Mouse (Mus musculus) forebrain, embryonic 14.5 days (tissue): ENCODE measurements around the gene Crlf1. TPM values are rescaled to one million over a fixed set of nuclear protein-coding genes. Genes with fewer than 3 reads are reported as not detected.

ENCODE experiments used
- ATAC-seq: fragments of 200-750 bp; cut with Nextera tagmentation; 2 replicates; pipeline ENCODE4 v1.8.0; 2017; ENCODE audit warnings: mild to moderate bottlenecking, moderate library complexity
- DNase-seq: peaks from one replicate; pipeline ENCODE4 v3.0.0-alpha.2; 2015; ENCODE audit warnings: low spot score
- H3K27ac ChIP-seq: fragments of 300-500 bp; sonication (generic); 2 replicates; pipeline ENCODE4 v1.5.1; 2014; ENCODE audit warnings: low read depth, mild to moderate bottlenecking, control low read depth, low read length, moderate library complexity
- H3K27me3 ChIP-seq: fragments of 300-500 bp; sonication (generic); replicated peaks from 2 replicates; pipeline ENCODE4 v1.6.1; 2014; ENCODE audit warnings: low read length, control low read depth, mixed read lengths; ENCODE audit not compliant: control insufficient read depth, insufficient read depth
- H3K36me3 ChIP-seq: fragments of 300-500 bp; sonication (generic); 2 replicates; pipeline ENCODE4 v1.6.1; 2014; ENCODE audit warnings: low read length, control low read depth; ENCODE audit not compliant: control insufficient read depth, insufficient read depth
- H3K4me1 ChIP-seq: fragments of 300-500 bp; sonication (generic); 2 replicates; pipeline ENCODE4 v1.6.1; 2014; ENCODE audit warnings: antibody characterized with exemption, low read length, control low read depth; ENCODE audit not compliant: control insufficient read depth, insufficient read depth
- H3K4me2 ChIP-seq: fragments of 300-500 bp; sonication (generic); 2 replicates; pipeline ENCODE4 v1.6.1; 2014; ENCODE audit warnings: mild to moderate bottlenecking, control low read depth, low read length
- H3K4me3 ChIP-seq: fragments of 300-500 bp; sonication (generic); 2 replicates; pipeline ENCODE4 v1.5.1; 2014; ENCODE audit warnings: low read depth, low read length, control low read depth
- H3K9ac ChIP-seq: fragments of 300-500 bp; sonication (generic); 2 replicates; pipeline ENCODE4 v1.6.1; 2014; ENCODE audit warnings: mild to moderate bottlenecking, low read length, control low read depth, moderate library complexity
- H3K9me3 ChIP-seq: fragments of 300-500 bp; sonication (generic); replicated peaks from 2 replicates; pipeline ENCODE4 v1.6.1; 2016; ENCODE audit warnings: low read length, control low read depth, mixed read lengths; ENCODE audit not compliant: control insufficient read depth
- WGBS: fragments of 180-500 bp; shearing (Covaris S2); extraction: QIAGEN DNeasy Blood & Tissue Kit; methylation state at CpG from one replicate; pipeline ENCODE4 v1.1.7; 2014; 5-methylcytosine and 5-hydroxymethylcytosine counted together
- polyA plus RNA-seq: library from polyadenylated mRNA; unstranded; fragments of >200 nt; fragmentation: Nextera tagmentation; extraction: Ambion mirVana; gene quantifications from 2 replicates; pipeline ENCODE4 v1.2.1, GENCODE M21; 2014

Gene Crlf1
- polyA plus RNA-seq, 1 experiment from 2014 or later: 1.7 TPM

- Histone ChIP-seq H3K4me2 (peak overlapping the region; percentile 14; the same call in 1 of the 2 replicates), H3K9ac (no peak overlapping the region), H3K27me3 (peaks cover 80% of the 10 kb centered on the region), H3K27ac (no peak overlapping the region), H3K4me1 (peaks cover 3% of the 10 kb centered on the region), H3K9me3 (no peaks in the 10 kb centered on the region), H3K4me3 (no peak overlapping the region), H3K36me3 (peaks cover 8% of the 10 kb centered on the region)
- ATAC-seq: no peak
- DNase-seq: no peak
- 7% methylated on average over 39 of the region's 39 CpGs for WGBS
Observed at GRCm38 (mm10) chr8:70500386-70501301, 7.7 kb downstream of the Crlf1 start.

- H3K4me2 ChIP-seq: no peak overlapping the region
- peaks cover 10% of the 10 kb centered on the region for H3K36me3 ChIP-seq
- WGBS: 9% methylated on average over 23 of the region's 23 CpGs
- DNase-seq (no peak), ATAC-seq (no peak)
- no peaks in the 10 kb centered on the region for H3K9me3 ChIP-seq
- H3K4me1 ChIP-seq: peaks cover 7% of the 10 kb centered on the region
- H3K9ac ChIP-seq: peak overlapping the region; percentile 2; the same call in 1 of the 2 replicates
- H3K27me3 ChIP-seq: peaks cover 67% of the 10 kb centered on the region
- no peak overlapping the region for H3K4me3 ChIP-seq
- H3K27ac ChIP-seq: no peak overlapping the region
Observed at GRCm38 (mm10) chr8:70501820-70502529, 9.0 kb downstream of the Crlf1 start.

DNA sequence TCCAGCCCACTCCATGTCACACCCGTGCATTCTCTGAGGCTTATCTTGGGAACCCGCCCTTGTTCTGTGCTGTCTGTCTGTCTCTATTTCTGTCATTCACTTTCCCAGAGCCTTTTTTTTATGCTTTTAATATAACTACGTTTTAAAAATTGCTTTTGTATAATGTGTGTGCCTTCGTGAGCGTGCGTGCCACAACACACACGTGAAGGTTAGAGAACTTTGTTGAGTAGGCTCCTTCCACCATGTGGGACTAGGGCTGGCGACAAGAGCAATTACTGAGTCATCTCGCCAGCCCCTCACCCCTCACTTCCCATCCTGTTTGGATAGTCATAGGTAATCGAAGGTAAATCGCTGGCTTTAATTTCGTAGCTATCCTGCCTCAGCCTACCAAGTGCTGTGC, 9.6 kb downstream of the Crlf1 start:
- H3K4me3 ChIP-seq: no peak overlapping the region
- no peak overlapping the region for H3K4me2 ChIP-seq

GRCm38 (mm10) chr8:70503062-70503750, 10.2 kb downstream of the Crlf1 start:
- Histone ChIP-seq H3K9ac (0 out of 2 replicates have a peak overlapping the region, but pooled peaks have one; percentile 8), H3K4me3 (no peak overlapping the region), H3K4me2 (peak overlapping the region; percentile 33)

More for the DNA sequence above, 9.6 kb downstream of the Crlf1 start:
- H3K36me3 ChIP-seq: peaks cover 15% of the 10 kb centered on the region
- ATAC-seq (no peak), DNase-seq (no peak)
- no peak overlapping the region for H3K9ac ChIP-seq
- H3K9me3 ChIP-seq: no peaks in the 10 kb centered on the region
- H3K4me1 ChIP-seq: peaks cover 7% of the 10 kb centered on the region
- no peak overlapping the region for H3K27ac ChIP-seq
- peaks cover 61% of the 10 kb centered on the region for H3K27me3 ChIP-seq
- WGBS: 31% methylated on average over 12 of the region's 12 CpGs

DNA sequence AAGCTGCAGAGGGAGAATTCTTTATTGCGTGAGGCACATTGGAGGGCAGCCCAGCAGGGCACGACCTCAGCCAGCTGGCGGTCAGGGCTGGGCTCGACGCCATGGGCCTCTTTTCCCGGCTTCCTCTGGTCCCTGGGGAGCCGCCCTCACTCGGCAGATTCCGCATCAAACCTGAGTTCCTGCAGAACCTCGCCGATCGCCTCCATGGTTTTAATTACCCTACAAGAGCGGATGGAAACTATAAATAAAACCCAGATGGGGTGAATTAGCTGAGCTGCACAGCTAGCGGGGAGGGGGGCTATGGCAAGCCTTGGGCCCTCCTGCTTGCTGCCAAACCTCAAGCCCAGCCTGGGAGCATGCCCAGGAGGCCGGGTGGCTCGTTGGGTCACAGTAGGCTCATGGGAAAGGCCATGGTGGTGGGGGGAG, 11.3 kb downstream of the Crlf1 start:
- 79% methylated on average over 16 of the region's 16 CpGs for WGBS
- ATAC-seq (no peak), DNase-seq (no peak)
- peaks cover 29% of the 10 kb centered on the region for H3K36me3 ChIP-seq
- H3K9ac ChIP-seq: no peak overlapping the region
- no peak overlapping the region for H3K4me2 ChIP-seq
- H3K27me3 ChIP-seq: peaks cover 45% of the 10 kb centered on the region
- H3K4me3 ChIP-seq: no peak overlapping the region
- H3K9me3 ChIP-seq: no peaks in the 10 kb centered on the region
- no peak overlapping the region for H3K27ac ChIP-seq
- peaks cover 14% of the 10 kb centered on the region for H3K4me1 ChIP-seq

More at GRCm38 (mm10) chr8:70503062-70503750, 10.2 kb downstream of the Crlf1 start:
- DNase-seq (peak; percentile 63), ATAC-seq (no peak)
- Histone ChIP-seq H3K4me1 (peaks cover 7% of the 10 kb centered on the region), H3K9me3 (no peaks in the 10 kb centered on the region), H3K27me3 (peaks cover 55% of the 10 kb centered on the region), H3K36me3 (peaks cover 21% of the 10 kb centered on the region), H3K27ac (no peak overlapping the region)
- WGBS: 11% methylated on average over 46 of the region's 46 CpGs

DNA sequence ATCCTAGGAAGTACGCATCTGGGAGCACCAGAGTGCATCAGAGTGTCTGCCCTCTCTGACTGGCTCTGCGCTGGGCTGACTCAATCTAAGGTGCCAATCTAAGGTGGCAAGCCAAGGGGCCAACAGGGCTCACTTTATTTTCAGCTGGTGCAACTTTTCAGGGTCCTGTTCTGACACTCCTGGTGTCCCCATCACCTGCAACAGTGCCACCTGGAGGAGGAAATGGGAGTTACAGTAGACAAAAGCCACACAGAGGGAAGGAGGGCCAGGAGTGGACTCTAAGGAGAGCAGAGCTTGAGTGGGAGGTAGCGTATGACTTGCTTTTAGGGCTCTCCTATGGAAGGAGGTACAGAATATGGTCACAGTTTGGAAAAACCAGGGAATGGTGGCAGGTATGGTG, 11.9 kb downstream of the Crlf1 start:
- H3K4me2 ChIP-seq: no peak overlapping the region
- 61% methylated on average over 3 of the region's 3 CpGs for WGBS
- H3K4me3 ChIP-seq: no peak overlapping the region
- peaks cover 39% of the 10 kb centered on the region for H3K27me3 ChIP-seq
- H3K9ac ChIP-seq: no peak overlapping the region
- no peaks in the 10 kb centered on the region for H3K9me3 ChIP-seq
- no peak overlapping the region for H3K27ac ChIP-seq
- H3K36me3 ChIP-seq: peaks cover 29% of the 10 kb centered on the region
- H3K4me1 ChIP-seq: peaks cover 16% of the 10 kb centered on the region
- DNase-seq (peak; percentile 75), ATAC-seq (no peak)

GRCm38 (mm10) chr8:70505698-70506327, 12.9 kb downstream of the Crlf1 start:
- peaks cover 29% of the 10 kb centered on the region for H3K27me3 ChIP-seq
- H3K4me1 ChIP-seq: peaks cover 16% of the 10 kb centered on the region
- no peaks in the 10 kb centered on the region for H3K9me3 ChIP-seq
- peak overlapping the region; percentile 52 for H3K4me3 ChIP-seq
- WGBS: 44% methylated on average over 32 of the region's 32 CpGs
- DNase-seq (no peak), ATAC-seq (no peak; the same call in 1 of the 2 replicates)
- H3K9ac ChIP-seq: peak overlapping the region; percentile 75
- peaks cover 29% of the 10 kb centered on the region for H3K36me3 ChIP-seq
- peak overlapping the region; percentile 89 for H3K4me2 ChIP-seq
- peak overlapping the region; percentile 85; the same call in 1 of the 2 replicates for H3K27ac ChIP-seq

DNA sequence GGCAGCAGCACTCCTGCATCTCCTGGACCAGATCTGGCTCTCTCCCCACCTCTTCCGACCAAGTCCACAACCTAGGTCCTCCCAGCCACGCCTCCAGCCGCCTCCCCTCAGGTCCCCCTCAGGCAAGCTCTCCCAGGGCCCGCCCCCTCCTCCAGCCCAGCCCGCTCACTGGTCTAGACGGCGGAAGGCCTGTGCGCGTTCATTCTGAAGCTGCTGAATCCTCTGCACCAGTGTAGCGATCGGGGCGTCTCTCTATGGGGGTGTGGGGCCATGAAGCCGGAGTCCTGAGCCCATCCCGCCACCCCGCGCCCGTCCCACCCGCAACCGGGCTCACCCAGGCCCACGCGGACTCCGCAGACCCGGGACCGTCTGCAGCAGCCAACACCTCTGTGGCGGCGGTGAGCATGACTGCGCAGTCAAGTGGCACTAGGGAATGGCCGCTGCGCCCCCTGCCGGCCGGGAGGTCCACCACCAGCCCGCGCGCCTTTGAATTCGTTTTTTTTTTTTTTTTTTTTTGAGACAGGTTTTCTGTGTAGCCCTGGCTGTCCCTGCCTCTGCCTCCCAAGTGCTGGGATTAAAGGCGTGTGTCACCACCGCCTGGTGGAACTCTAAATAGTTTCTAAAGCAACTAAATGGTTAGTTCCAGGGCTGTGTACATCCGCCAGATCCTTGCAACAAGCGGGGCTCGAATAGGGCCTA, 13.5 kb downstream of the Crlf1 start, which contains the start of gene Rex1bd:
Gene Rex1bd, minus strand, starts transcription at position 425 of the 699 bp plus-strand sequence.
- peaks cover 16% of the 10 kb centered on the region for H3K4me1 ChIP-seq
- 2% methylated on average over 40 of the region's 40 CpGs for WGBS
- peak; percentile 83 for ATAC-seq

More for the DNA sequence above, 13.5 kb downstream of the Crlf1 start, which contains the start of gene Rex1bd:
- peak within 1 kb of the TSS; percentile 52 for H3K4me3 ChIP-seq
- H3K9me3 ChIP-seq: no peaks in the 10 kb centered on the region
- H3K36me3 ChIP-seq: peaks cover 29% of the 10 kb centered on the region
- peak within 1 kb of the TSS; percentile 85 for H3K27ac ChIP-seq
- H3K27me3 ChIP-seq: peaks cover 23% of the 10 kb centered on the region
- peak; percentile 94 for DNase-seq
- peak within 1 kb of the TSS; percentile 75 for H3K9ac ChIP-seq
- peak within 1 kb of the TSS; percentile 89 for H3K4me2 ChIP-seq
